9 mouse cellular contexts compared by ENCODE assay signal in the genomic region with DNA sequence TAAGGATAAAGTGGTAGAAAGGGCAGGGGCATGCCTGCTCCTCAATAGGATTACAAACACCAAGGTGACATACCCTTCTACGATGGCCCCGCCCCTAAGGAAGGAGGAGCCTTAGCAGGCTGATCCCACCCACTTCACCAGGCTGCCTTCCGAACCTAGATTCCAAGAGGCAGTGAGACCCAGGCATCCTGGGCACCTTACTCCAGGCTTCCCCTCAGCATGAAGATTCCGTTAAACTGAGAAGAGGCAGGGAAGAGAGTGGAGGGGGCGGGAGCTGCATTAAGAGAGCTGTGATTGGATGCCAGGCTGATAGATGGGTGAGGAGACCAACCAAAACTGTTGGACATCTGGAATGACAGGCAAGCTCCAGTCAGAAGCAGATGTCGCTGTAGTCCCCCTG.
DNase-seq lines count a peak whose midpoint lies in the region; ATAC-seq lines count a peak whose summit lies in the region.
"Had no signal": no experiment of that assay in that cellular context is flagged by ENCODE, and none has a peak within 500 bp of the region (broad histone marks: within the 10 kb centered on the region; RNA-seq: fewer than 3 reads in every experiment).

No protein-coding gene starts in this region.

- H3K4me1 ChIP-seq in liver, embryonic 12.5 days = no peaks in the 10 kb centered on the region
- peaks cover 35% of the 10 kb centered on the region for H3K4me1 ChIP-seq in embryonic facial prominence, embryonic 13.5 days
- H3K4me1 ChIP-seq in heart, embryonic 12.5 days (replicated peaks) = peaks cover 44% of the 10 kb centered on the region
- H3K4me1 ChIP-seq in limb, embryonic 10.5 days = peaks cover 71% of the 10 kb centered on the region

- H3K9me3 ChIP-seq in liver, embryonic 12.5 days (replicated peaks) = no peaks in the 10 kb centered on the region
- H3K9me3 ChIP-seq in embryonic facial prominence, embryonic 13.5 days = no peaks in the 10 kb centered on the region
- H3K9me3 ChIP-seq in heart, embryonic 12.5 days (replicated peaks) = no peaks in the 10 kb centered on the region
- no peaks in the 10 kb centered on the region for H3K9me3 ChIP-seq in limb, embryonic 10.5 days (replicated peaks)

- 4% methylated on average over 6 of the region's 6 CpGs for WGBS in liver, embryonic 12.5 days (ENCODE audit: insufficient replicate concordance)
- WGBS in embryonic facial prominence, embryonic 13.5 days = under 1% methylated on average over 6 of the region's 6 CpGs
- WGBS in heart, embryonic 12.5 days = 5% methylated on average over 6 of the region's 6 CpGs
- WGBS in limb, embryonic 10.5 days = 2% methylated on average over 6 of the region's 6 CpGs

- no peak overlapping the region for H3K4me2 ChIP-seq in liver, embryonic 12.5 days
- peak overlapping the region; percentile 42 for H3K4me2 ChIP-seq in embryonic facial prominence, embryonic 13.5 days
- peak overlapping the region; percentile 47 for H3K4me2 ChIP-seq in heart, embryonic 12.5 days

- H3K36me3 ChIP-seq in liver, embryonic 12.5 days = no peaks in the 10 kb centered on the region
- no peaks in the 10 kb centered on the region for H3K36me3 ChIP-seq in embryonic facial prominence, embryonic 13.5 days
- H3K36me3 ChIP-seq in heart, embryonic 12.5 days = no peaks in the 10 kb centered on the region
- no peaks in the 10 kb centered on the region for H3K36me3 ChIP-seq in limb, embryonic 10.5 days

- no peak overlapping the region for H3K4me3 ChIP-seq in liver, embryonic 12.5 days
- H3K4me3 ChIP-seq in embryonic facial prominence, embryonic 13.5 days = peak overlapping the region; percentile 38
- peak overlapping the region; percentile 28 for H3K4me3 ChIP-seq in heart, embryonic 12.5 days
- peak overlapping the region; percentile 45 for H3K4me3 ChIP-seq in limb, embryonic 10.5 days

- no peak overlapping the region for H3K27ac ChIP-seq in liver, embryonic 12.5 days
- H3K27ac ChIP-seq in embryonic facial prominence, embryonic 13.5 days = peak overlapping the region; percentile 73
- no peak overlapping the region for H3K27ac ChIP-seq in heart, embryonic 12.5 days (ENCODE audit: poor library complexity, severe bottlenecking)
- H3K27ac ChIP-seq in limb, embryonic 10.5 days = peak overlapping the region; percentile 73
- H3K27ac ChIP-seq: liver, embryonic 14.5 days had no signal

- H3K9ac ChIP-seq in liver, embryonic 12.5 days = no peak overlapping the region
- 0 out of 2 replicates have a peak overlapping the region, but pooled peaks have one; percentile 27 for H3K9ac ChIP-seq in embryonic facial prominence, embryonic 13.5 days
- no peak overlapping the region for H3K9ac ChIP-seq in heart, embryonic 12.5 days
- H3K9ac ChIP-seq: liver, embryonic 14.5 days had no signal

- no peaks in the 10 kb centered on the region for H3K27me3 ChIP-seq in liver, embryonic 12.5 days (replicated peaks)
- peaks cover 10% of the 10 kb centered on the region for H3K27me3 ChIP-seq in embryonic facial prominence, embryonic 13.5 days
- no peaks in the 10 kb centered on the region for H3K27me3 ChIP-seq in heart, embryonic 12.5 days (replicated peaks)
- peaks cover 56% of the 10 kb centered on the region for H3K27me3 ChIP-seq in limb, embryonic 10.5 days (ENCODE audit: low read depth, poor library complexity, severe bottlenecking)

- no peak for ATAC-seq in liver, embryonic 12.5 days
- peak; percentile 68 for ATAC-seq in embryonic facial prominence, embryonic 13.5 days (ENCODE audit: insufficient number of reproducible peaks, insufficient read depth, low FRiP score, low TSS enrichment, low read depth)
- peak; percentile 52; the same call in 1 of the 2 replicates for ATAC-seq in heart, embryonic 12.5 days (ENCODE audit: insufficient number of reproducible peaks, low FRiP score)

- peak; percentile 23 for DNase-seq in liver
- peak; percentile 30 for DNase-seq in kidney, adult 9 months
- DNase-seq in limb, embryonic 10.5 days (ENCODE audit: low spot score) = peak; percentile 82
- DNase-seq in neural tube, embryonic 10.5 days (ENCODE audit: extremely low spot score, low spot score) = peak; percentile 70
- peak; percentile 56 for DNase-seq in testis, postnatal 14 days (ENCODE audit: low spot score)

Comparison
In these comparisons a context has a peak if more than half of its experiments do, and no peak if none do; other contexts are left out.
1. DNase-seq: peak in every context shown above with its lines; median percentile 82 in limb, embryonic 10.5 days; 70 in neural tube, embryonic 10.5 days; 56 in testis, postnatal 14 days; 30 in kidney, adult 9 months; 23 in liver.
2. H3K27ac ChIP-seq: peak in embryonic facial prominence, embryonic 13.5 days (single experiment) and limb, embryonic 10.5 days (single experiment); none in liver, embryonic 12.5 days (single experiment) and heart, embryonic 12.5 days (single experiment).